Mouse (Mus musculus): ENCODE data around the gene Sctr.

Gene Sctr

GRCm38 (mm10) chr1:120006844-120007790 is at the start of gene Sctr:
Sctr (plus strand) TSS chr1:120006894.
- no peak for DNase-seq

- no peak for DNase-seq
Observed at GRCm38 (mm10) chr1:119957716-119958222, 48.9 kb upstream of the Sctr start.

GRCm38 (mm10) chr1:119959464-119959863 is 47.2 kb upstream of the Sctr start:
- no peak for DNase-seq

- DNase-seq: no peak
Observed at GRCm38 (mm10) chr1:119959920-119960319, 46.8 kb upstream of the Sctr start.

- DNase-seq: peak; percentile 8 to 19
Observed at GRCm38 (mm10) chr1:119965804-119966514, 40.7 kb upstream of the Sctr start.

DNA sequence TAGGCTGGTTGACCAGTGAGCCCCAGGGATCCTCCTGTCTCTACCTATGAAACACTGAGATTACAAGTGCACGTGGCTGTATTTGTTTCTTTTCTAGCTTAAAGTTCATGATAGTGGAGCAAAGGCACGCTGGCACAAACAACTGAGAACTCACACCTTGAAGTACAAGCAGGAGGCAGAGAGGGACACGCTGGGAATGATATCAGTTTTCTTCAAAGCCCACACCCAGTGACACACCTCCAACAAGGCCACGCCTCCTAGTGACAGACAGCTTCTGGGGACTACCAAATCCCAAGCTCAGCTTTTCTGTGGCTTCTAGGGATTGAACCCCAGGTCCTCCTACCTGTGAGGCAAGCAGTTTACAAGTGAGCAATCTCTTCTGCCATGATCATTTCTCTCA is 33.6 kb upstream of the Sctr start:
- no peak for DNase-seq

DNA sequence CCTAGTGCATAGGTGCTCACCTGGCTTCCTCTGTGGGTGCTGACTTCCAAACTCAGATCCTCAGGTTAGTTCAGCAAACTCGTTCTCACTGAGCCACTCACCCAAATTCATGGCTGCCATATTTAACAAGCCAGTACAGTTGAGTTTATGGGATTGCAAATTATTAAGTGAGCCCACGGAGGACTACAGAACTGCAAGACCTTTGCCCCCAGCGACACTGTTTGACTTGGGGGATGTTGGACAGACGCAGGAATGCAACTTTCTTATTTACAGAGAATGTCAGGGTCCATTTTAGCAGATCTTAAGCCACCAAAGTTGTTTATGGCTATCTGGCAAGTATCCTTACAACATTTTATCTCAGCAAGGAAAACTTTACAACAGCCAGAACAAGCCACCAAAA is 31.6 kb upstream of the Sctr start:
- no peak for DNase-seq

DNA sequence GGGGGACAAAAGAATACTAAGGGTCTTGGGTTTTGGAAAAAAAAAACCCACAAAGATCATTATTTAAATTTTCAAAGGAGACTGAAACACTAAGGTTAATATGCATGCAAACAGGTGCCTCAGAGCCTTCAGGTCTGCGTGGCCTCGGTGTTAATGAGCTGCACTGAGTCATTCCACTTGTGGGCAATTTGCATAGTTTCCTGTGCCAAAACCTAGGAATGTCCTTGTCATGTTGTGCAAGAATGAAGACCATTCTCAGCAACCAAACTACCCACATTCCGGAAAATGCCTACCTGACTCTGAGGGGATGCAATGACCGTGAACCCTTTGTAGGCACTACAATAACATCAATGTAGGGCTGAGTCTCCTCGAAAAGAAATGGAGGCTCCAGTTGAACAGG is 20.1 kb upstream of the Sctr start:
- DNase-seq: peak; percentile 17 to 40

DNA sequence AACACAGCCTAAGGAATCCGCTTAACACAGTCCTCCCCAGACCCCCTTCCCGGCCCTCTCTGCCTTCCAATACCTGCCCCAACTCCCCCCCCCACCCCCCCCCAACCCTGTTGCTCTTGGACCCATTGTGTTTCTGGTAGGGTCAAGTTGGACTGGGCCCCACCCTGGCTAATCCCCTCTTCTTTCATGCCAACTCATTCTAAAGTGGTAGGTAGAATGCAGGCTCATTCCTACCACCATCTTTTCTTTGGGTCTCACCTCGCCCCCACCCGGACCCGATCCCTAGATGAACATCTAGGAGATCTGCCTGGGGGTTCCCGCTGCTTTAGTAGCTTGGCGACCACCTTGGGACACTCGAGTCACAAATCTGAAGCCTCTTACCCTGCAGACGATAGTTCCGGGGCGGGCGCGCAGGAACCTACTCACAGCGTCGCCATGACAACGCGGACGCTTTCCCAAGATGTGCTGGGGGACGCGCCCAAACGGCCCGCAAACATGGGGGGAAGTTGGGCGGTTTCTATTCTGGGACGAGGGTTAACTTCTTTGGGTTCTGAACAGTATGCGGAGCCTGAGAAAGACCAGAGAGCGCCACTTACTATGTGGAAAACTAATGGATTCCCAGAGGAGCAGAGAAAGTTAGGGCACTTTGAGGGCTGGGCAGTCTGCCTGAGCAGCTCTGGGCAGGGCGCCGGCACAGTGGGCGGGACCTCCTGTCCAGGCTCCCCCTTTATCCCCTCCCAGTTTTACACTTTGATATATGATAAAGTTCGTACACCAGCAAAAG is 9.7 kb upstream of the Sctr start, which contains the start of gene Cfap221:
Gene Cfap221, minus strand, starts transcription at position 437 of the 784 bp plus-strand sequence.
- DNase-seq: peak; percentile 51 to 64

DNA sequence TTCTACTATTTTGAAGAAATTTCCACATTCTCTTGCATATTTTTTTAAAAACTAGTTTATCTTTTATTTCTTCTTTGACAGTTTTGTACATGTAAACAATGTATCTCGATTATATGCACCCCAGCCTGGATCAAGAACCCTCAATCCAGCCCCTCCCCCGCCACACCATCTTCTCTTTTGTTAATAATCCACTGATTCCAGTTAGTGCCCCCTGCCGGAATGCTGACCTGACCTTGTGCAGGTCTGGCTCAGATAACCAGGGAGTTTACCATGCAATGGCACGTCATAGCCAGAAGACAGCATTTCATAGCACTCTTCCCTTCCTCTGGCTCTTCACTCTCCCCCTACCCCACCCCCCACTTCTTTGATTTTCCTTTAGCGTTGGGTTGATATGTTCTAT is 9.1 kb upstream of the Sctr start:
- DNase-seq: peak; percentile 55 to 72

DNA sequence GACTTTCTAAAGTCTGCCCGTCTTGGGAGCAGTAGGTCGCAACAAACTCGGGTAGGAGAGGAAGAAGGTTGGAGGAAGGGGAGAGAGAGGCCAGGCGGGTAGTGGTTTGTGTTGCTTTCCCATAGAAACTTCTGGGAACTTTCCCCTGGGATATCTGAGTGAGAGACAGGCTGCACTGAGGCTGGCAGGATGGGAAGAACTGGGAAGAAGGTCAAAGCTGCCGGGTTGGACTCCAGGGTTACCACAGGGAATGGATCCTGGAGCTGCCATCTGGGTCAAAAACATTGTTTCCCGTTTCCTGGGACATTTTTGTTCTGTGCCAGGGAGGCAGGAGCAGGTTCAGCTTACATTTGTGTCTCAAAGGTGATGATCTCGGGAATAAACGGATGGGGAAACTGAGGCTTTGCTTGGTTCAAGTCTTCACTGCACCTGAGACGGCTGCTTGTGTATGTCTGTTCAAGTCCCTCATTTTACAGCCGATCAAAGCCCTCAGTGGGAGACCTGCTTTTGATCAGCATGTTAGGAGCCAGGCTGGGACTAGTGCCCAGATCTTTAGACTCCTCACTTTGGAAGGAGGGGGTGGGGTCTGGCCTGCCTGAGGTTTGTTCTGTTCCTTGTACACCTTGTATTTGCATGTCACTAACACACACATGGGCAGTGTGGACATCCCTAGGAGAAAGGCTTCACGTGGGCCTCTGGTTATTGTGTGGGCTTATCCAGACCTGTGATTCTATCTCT is 1.3 kb downstream of the Sctr start:
- DNase-seq: no peak

DNA sequence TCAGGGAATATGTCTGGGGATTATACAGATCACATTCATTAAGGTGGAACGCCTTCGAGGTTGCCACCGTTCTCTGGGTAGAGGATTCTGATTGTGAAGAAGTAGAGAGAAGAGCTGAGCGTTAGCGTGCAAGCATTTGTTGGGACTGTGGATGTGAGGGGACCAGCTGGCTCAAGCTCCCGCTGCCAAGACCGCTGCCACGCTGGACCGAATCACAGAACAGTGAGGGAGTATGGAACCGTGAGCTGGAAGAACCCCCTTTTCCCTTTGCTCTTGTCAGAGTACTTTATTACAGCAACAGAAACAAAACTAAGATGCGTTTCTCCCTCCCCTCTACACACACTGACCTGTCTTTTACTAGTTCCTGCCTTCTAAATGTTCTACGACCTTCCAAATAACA is 5.9 kb downstream of the Sctr start:
- DNase-seq: no peak

- DNase-seq: peak; percentile 42 to 70
Observed at GRCm38 (mm10) chr1:120013111-120013510, 6.4 kb downstream of the Sctr start.

- DNase-seq: peak; percentile 46 to 62
Observed at GRCm38 (mm10) chr1:120016240-120016639, 9.5 kb downstream of the Sctr start.

DNA sequence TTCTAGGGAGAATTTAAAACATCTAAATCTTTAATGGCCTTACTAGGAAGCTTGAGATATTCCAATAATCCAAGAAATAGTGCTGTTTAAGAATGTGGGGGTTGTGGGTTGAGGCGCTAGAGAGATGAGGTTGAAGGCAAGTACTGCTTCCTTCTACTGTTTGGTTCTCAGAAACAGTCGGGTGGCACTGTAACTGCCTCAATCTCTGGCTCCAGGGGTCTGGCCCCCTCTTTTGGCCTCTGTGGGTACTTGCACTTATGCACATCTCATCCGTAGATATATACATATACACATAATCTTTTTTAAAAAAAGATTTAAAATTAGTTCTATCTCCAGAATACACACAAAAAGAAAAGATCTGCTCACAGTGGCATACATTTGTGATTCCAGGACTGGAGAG is 12.2 kb downstream of the Sctr start:
- DNase-seq: no peak

GRCm38 (mm10) chr1:120019428-120019827 is 12.7 kb downstream of the Sctr start:
- DNase-seq: no peak

- no peak for DNase-seq
Observed at GRCm38 (mm10) chr1:120020322-120020897, 13.7 kb downstream of the Sctr start.

- no peak for DNase-seq
Observed at GRCm38 (mm10) chr1:120021951-120022350, 15.3 kb downstream of the Sctr start.

- DNase-seq: peak; percentile 84 to 85
Observed at GRCm38 (mm10) chr1:120024331-120025049, 17.8 kb downstream of the Sctr start.

DNA sequence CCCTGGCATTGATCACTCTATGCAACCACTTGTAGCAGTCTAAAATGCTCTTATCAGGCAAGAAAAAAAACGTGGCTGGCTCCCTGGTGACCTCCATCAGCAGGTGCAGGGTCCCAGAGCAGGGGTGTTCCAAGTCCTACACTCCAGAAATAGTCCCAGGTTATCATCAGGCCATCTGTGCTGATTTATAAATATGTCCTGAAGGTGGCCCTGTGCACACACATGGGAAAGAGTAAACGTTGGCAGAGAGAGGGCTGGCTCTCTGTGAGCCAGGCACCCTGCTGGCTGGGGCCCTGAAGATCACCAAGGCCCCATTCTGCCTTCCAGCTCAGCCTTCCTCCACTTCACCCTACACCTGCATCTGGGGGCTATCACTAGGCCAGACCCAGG is 18.4 kb downstream of the Sctr start:
- DNase-seq: no peak

GRCm38 (mm10) chr1:120027693-120028092 is 21.0 kb downstream of the Sctr start:
- peak; percentile 57 to 73 for DNase-seq

Data from kidney, adult 8-10 months (tissue).